Mouse (Mus musculus) cerebellum, adult 9-10 months (tissue): Measurements from ENCODE around the gene Arxes2.
A peak's percentile ranks its signal among the peaks of the same experiment; 100 is the strongest.
"Not testable (repeated sequence)": the region's sequence is repeated elsewhere in the genome, so short reads cannot be mapped to it uniquely, and the experiment has no call there.

Experiments used
- DNase-seq: peaks from one replicate; pipeline ENCODE4 v3.0.0; 2022

The Arxes2 gene

GRCm38 (mm10) chrX:135993664-135994119, at the start of gene Arxes2:
Gene Arxes2, plus strand, starts transcription at chrX:135993824.
- not testable (repeated sequence) for DNase-seq

- DNase-seq: no peak
Measured at GRCm38 (mm10) chrX:135948699-135949437, 44.8 kb upstream of the Arxes2 start.

- no peak for DNase-seq
Measured at GRCm38 (mm10) chrX:135956988-135957690, 36.5 kb upstream of the Arxes2 start.

- DNase-seq: no peak
Measured at GRCm38 (mm10) chrX:135957691-135958081, 35.9 kb upstream of the Arxes2 start.

- no peak for DNase-seq
Measured at GRCm38 (mm10) chrX:135958589-135959225, 34.9 kb upstream of the Arxes2 start.

GRCm38 (mm10) chrX:135959536-135959935, 34.1 kb upstream of the Arxes2 start:
- DNase-seq: no peak

GRCm38 (mm10) chrX:135962342-135962741, 31.3 kb upstream of the Arxes2 start:
- DNase-seq: no peak

GRCm38 (mm10) chrX:135963130-135963529, 30.5 kb upstream of the Arxes2 start:
- DNase-seq: no peak

- peak; percentile 56 for DNase-seq
Measured at GRCm38 (mm10) chrX:135963629-135964028, 30.0 kb upstream of the Arxes2 start.

GRCm38 (mm10) chrX:135973597-135974423, 19.8 kb upstream of the Arxes2 start:
- no peak for DNase-seq

- DNase-seq: no peak
Measured at GRCm38 (mm10) chrX:135974424-135975225, 19.0 kb upstream of the Arxes2 start.

- peak; percentile 87 for DNase-seq
Measured at GRCm38 (mm10) chrX:135975226-135975552, 18.4 kb upstream of the Arxes2 start.

GRCm38 (mm10) chrX:135984539-135985260, 8.9 kb upstream of the Arxes2 start:
- DNase-seq: no peak

- no peak for DNase-seq
Measured at GRCm38 (mm10) chrX:135986267-135986666, 7.4 kb upstream of the Arxes2 start.

GRCm38 (mm10) chrX:135990661-135991060, 3.0 kb upstream of the Arxes2 start:
- DNase-seq: no peak

GRCm38 (mm10) chrX:135993192-135993594, 431 bp upstream of the Arxes2 start:
- not testable (repeated sequence) for DNase-seq

GRCm38 (mm10) chrX:136007199-136007843, 13.7 kb downstream of the Arxes2 start:
- no peak for DNase-seq

- DNase-seq: no peak
Measured at GRCm38 (mm10) chrX:136014392-136014791, 20.8 kb downstream of the Arxes2 start.

GRCm38 (mm10) chrX:136030331-136030730, 36.7 kb downstream of the Arxes2 start:
- DNase-seq: no peak
